ENCODE assay signal across 8 mouse cellular contexts in the genomic region with DNA sequence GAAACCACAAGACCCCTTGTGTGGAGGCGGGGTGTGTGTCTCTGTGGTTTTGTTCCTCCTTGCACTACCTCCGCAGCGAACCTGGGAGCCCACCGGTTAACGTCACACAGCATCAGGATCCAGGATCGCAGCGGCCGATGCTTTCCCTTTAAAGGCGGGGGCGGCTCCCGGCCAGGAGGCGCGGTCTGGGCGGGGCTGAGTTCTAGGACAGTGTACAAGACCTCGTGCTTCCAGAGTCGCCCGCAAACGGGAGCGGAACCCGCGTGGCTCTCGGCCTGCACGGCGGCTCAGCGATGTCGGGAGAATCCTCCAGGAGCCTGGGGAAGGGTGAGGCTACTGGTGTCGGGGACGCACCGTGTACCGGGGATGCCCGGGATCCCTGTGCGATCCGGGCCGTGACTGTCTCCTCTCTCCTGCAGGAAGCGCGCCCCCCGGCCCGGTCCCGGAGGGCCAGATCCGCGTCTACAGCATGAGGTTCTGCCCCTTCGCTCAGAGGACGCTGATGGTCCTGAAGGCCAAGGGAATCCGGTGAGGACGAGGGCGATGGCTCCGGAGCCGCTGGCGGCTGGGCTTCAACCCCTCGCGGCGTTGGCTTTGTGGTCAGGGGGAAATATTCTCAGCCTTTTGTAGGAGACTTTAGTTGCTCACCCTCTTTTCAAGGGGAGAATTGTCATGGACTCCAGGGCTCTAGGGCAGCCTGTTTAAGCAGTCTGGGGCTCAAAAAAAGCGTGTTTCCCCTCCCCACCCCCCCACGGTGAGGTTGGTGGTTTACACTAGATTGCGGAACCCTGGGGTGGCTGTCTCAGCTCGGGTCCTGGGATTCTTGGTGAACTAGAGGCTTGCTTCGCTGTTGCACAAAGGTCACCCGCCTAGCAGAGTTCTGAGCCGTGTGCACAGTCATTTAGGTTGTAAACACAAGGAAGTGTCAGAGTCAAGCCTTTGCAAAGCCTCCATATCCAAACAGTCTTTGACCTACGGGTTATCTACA. TPM values are rescaled to one million over a fixed set of nuclear protein-coding genes. Genes with fewer than 3 reads are reported as not detected.
DNase-seq lines count a peak whose midpoint lies in the region; ATAC-seq and TF ChIP-seq lines count a peak whose summit lies in the region.

A gene (plus strand): TSS at position 175 of the 988 bp plus-strand sequence.

- peaks cover 18% of the 10 kb centered on the region for H3K36me3 ChIP-seq in E14TG2a.4 (ENCODE audit: insufficient read depth, low read length)
- peaks cover 9% of the 10 kb centered on the region; the same call in 1 of the 2 replicates for H3K36me3 ChIP-seq in forebrain, embryonic 13.5 days (ENCODE audit: poor library complexity, severe bottlenecking)
- peaks cover 12% of the 10 kb centered on the region for H3K36me3 ChIP-seq in heart, postnatal 0 days (replicated peaks; ENCODE audit: control insufficient read depth, insufficient read depth, low read length)
- H3K36me3 ChIP-seq in liver, embryonic 15.5 days (replicated peaks): peaks cover 26% of the 10 kb centered on the region; the same call in 1 of the 2 replicates
- H3K36me3 ChIP-seq in neural tube, embryonic 11.5 days (ENCODE audit: control insufficient read depth, insufficient read depth, low read length): no peaks in the 10 kb centered on the region; the same call in 1 of the 2 replicates
- no peaks in the 10 kb centered on the region; the same call in 1 of the 2 replicates for H3K36me3 ChIP-seq in stomach, embryonic 16.5 days (ENCODE audit: control insufficient read depth, insufficient read depth, low read length)

- no peak within 1 kb of the TSS for H3K27ac ChIP-seq in forebrain, embryonic 13.5 days
- peak within 1 kb of the TSS; percentile 79 for H3K27ac ChIP-seq in heart, postnatal 0 days (ENCODE audit: low read depth)
- peak within 1 kb of the TSS; percentile 65 for H3K27ac ChIP-seq in liver, embryonic 15.5 days (replicated peaks)
- H3K27ac ChIP-seq in neural tube, embryonic 11.5 days (ENCODE audit: low read depth, low read length): peak within 1 kb of the TSS; percentile 67
- H3K27ac ChIP-seq in stomach, embryonic 16.5 days (ENCODE audit: low read length): peak within 1 kb of the TSS; percentile 94

- DNase-seq in c-Kit-positive CD71-positive TER-119-positive erythroid progenitor cells, embryonic 14.5 days (ENCODE audit: low spot score): peak; percentile 62
- DNase-seq in heart, postnatal 0 days (ENCODE audit: low spot score): peak; percentile 78
- peak; percentile 92 to 94 for DNase-seq in kidney, postnatal 4 days
- DNase-seq in neural tube, embryonic 11.5 days (ENCODE audit: low spot score): peak; percentile 90

- peak within 1 kb of the TSS; percentile 80 for H3K9ac ChIP-seq in forebrain, embryonic 13.5 days
- H3K9ac ChIP-seq in heart, postnatal 0 days (replicated peaks; ENCODE audit: low read depth, low read length): peak within 1 kb of the TSS; percentile 75
- H3K9ac ChIP-seq in liver, embryonic 15.5 days: peak within 1 kb of the TSS; percentile 38
- peak within 1 kb of the TSS; percentile 77 for H3K9ac ChIP-seq in neural tube, embryonic 11.5 days (ENCODE audit: low read length)
- peak within 1 kb of the TSS; percentile 93 for H3K9ac ChIP-seq in stomach, embryonic 16.5 days (ENCODE audit: low read length)

- H3K27me3 ChIP-seq in E14TG2a.4 (ENCODE audit: insufficient read depth, low read length): peaks cover 31% of the 10 kb centered on the region
- H3K27me3 ChIP-seq in forebrain, embryonic 13.5 days: peaks cover 7% of the 10 kb centered on the region; the same call in 1 of the 2 replicates
- no peaks in the 10 kb centered on the region for H3K27me3 ChIP-seq in heart, postnatal 0 days (ENCODE audit: control insufficient read depth, insufficient read depth, low read length)
- peaks cover 12% of the 10 kb centered on the region for H3K27me3 ChIP-seq in liver, embryonic 15.5 days
- H3K27me3 ChIP-seq in neural tube, embryonic 11.5 days (ENCODE audit: control insufficient read depth, insufficient read depth, low read length): no peaks in the 10 kb centered on the region
- no peaks in the 10 kb centered on the region for H3K27me3 ChIP-seq in stomach, embryonic 16.5 days (ENCODE audit: control insufficient read depth, insufficient read depth, low read length)

- H3K4me1 ChIP-seq in E14TG2a.4 (replicated peaks; ENCODE audit: low read depth, low read length): peaks cover 14% of the 10 kb centered on the region
- H3K4me1 ChIP-seq in forebrain, embryonic 13.5 days: peaks cover 17% of the 10 kb centered on the region
- H3K4me1 ChIP-seq in heart, postnatal 0 days (ENCODE audit: control insufficient read depth, insufficient read depth): peaks cover 16% of the 10 kb centered on the region; the same call in 1 of the 2 replicates
- peaks cover 24% of the 10 kb centered on the region for H3K4me1 ChIP-seq in liver, embryonic 15.5 days (replicated peaks)
- H3K4me1 ChIP-seq in neural tube, embryonic 11.5 days (ENCODE audit: control insufficient read depth, insufficient read depth, low read length): no peaks in the 10 kb centered on the region
- H3K4me1 ChIP-seq in stomach, embryonic 16.5 days (ENCODE audit: control insufficient read depth, insufficient read depth, low read length): peaks cover 15% of the 10 kb centered on the region

- peak within 1 kb of the TSS; percentile 97 for H3K4me2 ChIP-seq in forebrain, embryonic 13.5 days
- peak within 1 kb of the TSS; percentile 96 for H3K4me2 ChIP-seq in heart, postnatal 0 days (ENCODE audit: low read depth, low read length)
- H3K4me2 ChIP-seq in liver, embryonic 15.5 days: peak within 1 kb of the TSS; percentile 78
- H3K4me2 ChIP-seq in neural tube, embryonic 11.5 days (ENCODE audit: low read depth): peak within 1 kb of the TSS; percentile 95
- peak within 1 kb of the TSS; percentile 94 for H3K4me2 ChIP-seq in stomach, embryonic 16.5 days (ENCODE audit: low read depth, low read length)

- peak; percentile 23; the same call in 1 of the 2 replicates for TF ChIP-seq EP300 in heart, postnatal 0 days (IDR thresholded peaks at IDR 0.05; ENCODE audit: low read depth)

- WGBS in forebrain, embryonic 13.5 days: under 1% methylated on average over 58 of the region's 60 CpGs
- under 1% methylated on average over 59 of the region's 60 CpGs for WGBS in heart, postnatal 0 days
- under 1% methylated on average over 60 of the region's 60 CpGs for WGBS in liver, embryonic 15.5 days (ENCODE audit: insufficient replicate concordance)
- WGBS in neural tube, embryonic 11.5 days: under 1% methylated on average over 60 of the region's 60 CpGs
- WGBS in stomach, embryonic 16.5 days: under 1% methylated on average over 60 of the region's 60 CpGs

- peak; percentile 96 for ATAC-seq in forebrain, embryonic 13.5 days
- peak; percentile 96 for ATAC-seq in heart, postnatal 0 days (ENCODE audit: insufficient read depth, low read depth)
- ATAC-seq in liver, embryonic 15.5 days (ENCODE audit: insufficient read depth): peak; percentile 88
- ATAC-seq in neural tube, embryonic 11.5 days (ENCODE audit: insufficient read depth, low FRiP score, low TSS enrichment): peak; percentile 93
- ATAC-seq in stomach, embryonic 16.5 days (ENCODE audit: insufficient read depth, low FRiP score): peak; percentile 94

- peaks cover 8% of the 10 kb centered on the region for H3K9me3 ChIP-seq in E14TG2a.4 (ENCODE audit: low read length)
- no peaks in the 10 kb centered on the region for H3K9me3 ChIP-seq in forebrain, embryonic 13.5 days (replicated peaks)
- H3K9me3 ChIP-seq in heart, postnatal 0 days (replicated peaks; ENCODE audit: control insufficient read depth, low read length): no peaks in the 10 kb centered on the region
- H3K9me3 ChIP-seq in liver, embryonic 15.5 days (replicated peaks): no peaks in the 10 kb centered on the region
- H3K9me3 ChIP-seq in neural tube, embryonic 11.5 days (ENCODE audit: control insufficient read depth, low read length): no peaks in the 10 kb centered on the region
- H3K9me3 ChIP-seq in stomach, embryonic 16.5 days (replicated peaks; ENCODE audit: control insufficient read depth, low read length): no peaks in the 10 kb centered on the region

- peak within 1 kb of the TSS; percentile 82 for H3K4me3 ChIP-seq in E14TG2a.4 (replicated peaks; ENCODE audit: low read length)
- peak within 1 kb of the TSS; percentile 63 for H3K4me3 ChIP-seq in forebrain, embryonic 13.5 days
- H3K4me3 ChIP-seq in heart, postnatal 0 days (ENCODE audit: low read depth, low read length): peak within 1 kb of the TSS; percentile 60
- peak within 1 kb of the TSS; percentile 58 for H3K4me3 ChIP-seq in liver, embryonic 15.5 days (replicated peaks)
- peak within 1 kb of the TSS; percentile 61 for H3K4me3 ChIP-seq in neural tube, embryonic 11.5 days (ENCODE audit: low read depth, low read length)
- peak within 1 kb of the TSS; percentile 78 for H3K4me3 ChIP-seq in stomach, embryonic 16.5 days (replicated peaks; ENCODE audit: low read length)

- TF ChIP-seq CTCF in E14TG2a.4 (conservative IDR thresholded peaks at IDR 0.05; ENCODE audit: low read length): no peak
- no peak for TF ChIP-seq CTCF in heart, postnatal 0 days (IDR thresholded peaks at IDR 0.05; ENCODE audit: low read depth)

RNA-seq across cellular contexts. Expression of the gene that starts here (rescaled TPM):
- polyA plus RNA-seq in forebrain, embryonic 13.5 days (2015; fragmentation: Nextera tagmentation; extraction: Ambion mirVana): 74.9 and 80.3 TPM in 2 replicates
- total RNA-seq in heart, postnatal 0 days (2014; rRNA removed; ENCODE audit: low replicate concordance): 136 and 146 TPM in 2 replicates
- 127 and 140 TPM in 2 replicates for polyA plus RNA-seq in heart, postnatal 0 days (2015; fragmentation: Nextera tagmentation; extraction: Ambion mirVana)
- 115 and 122 TPM in 2 replicates for polyA plus RNA-seq in liver, embryonic 15.5 days (2015; fragmentation: Nextera tagmentation; extraction: Ambion mirVana)
- 130 and 136 TPM in 2 replicates for polyA plus RNA-seq in neural tube, embryonic 11.5 days (2014; fragmentation: Nextera tagmentation; extraction: Ambion mirVana)
- 2,215 and 3,106 TPM in 2 replicates for polyA plus RNA-seq in stomach, embryonic 16.5 days (2015; fragmentation: Nextera tagmentation; extraction: Ambion mirVana)

Comparison
In these comparisons a context has a peak if more than half of its experiments do, and no peak if none do; other contexts are left out.
1. RNA of the gene that starts here (polyA plus RNA-seq): 2,215 to 3,106 TPM in stomach, embryonic 16.5 days; 130 to 136 TPM in neural tube, embryonic 11.5 days, 127 to 140 TPM in heart, postnatal 0 days, 115 to 122 TPM in liver, embryonic 15.5 days and 74.9 to 80.3 TPM in forebrain, embryonic 13.5 days; every median in the first group is over 10 times any median in the second.
2. H3K9ac ChIP-seq: peak in every context shown above with its lines; median percentile 93 in stomach, embryonic 16.5 days; 80 in forebrain, embryonic 13.5 days; 77 in neural tube, embryonic 11.5 days; 75 in heart, postnatal 0 days; 38 in liver, embryonic 15.5 days.
3. Peak in every context shown above with its lines, with median percentiles within 50 percentile points of each other: H3K4me3 ChIP-seq, DNase-seq, ATAC-seq and H3K4me2 ChIP-seq.